Mouse (Mus musculus) liver, adult 2 months (tissue): ENCODE data around the gene Meis1. TPM values are rescaled to one million over a fixed set of nuclear protein-coding genes. Genes with fewer than 3 reads are reported as not detected.

ENCODE experiments used
- DNase-seq: peaks from one replicate; pipeline ENCODE4 v3.0.0-alpha.2; 2011; ENCODE audit warnings: low read depth, low spot score; ENCODE audit errors: extremely low read depth
- H3K27ac ChIP-seq: fragments of 200-500 bp; replicated peaks from 2 replicates; pipeline ENCODE4 v1.5.1; 2012; ENCODE audit warnings: low read depth, mild to moderate bottlenecking, control low read depth, inconsistent platforms, low read length; ENCODE audit not compliant: insufficient read depth
- H3K27me3 ChIP-seq: fragments of 200-500 bp; 2 replicates; pipeline ENCODE4 v1.6.1; 2012; ENCODE audit warnings: mild to moderate bottlenecking, moderate library complexity, low read length, inconsistent platforms; ENCODE audit not compliant: control insufficient read depth, insufficient read depth
- H3K36me3 ChIP-seq: fragments of 200-500 bp; 2 replicates; pipeline ENCODE4 v1.6.1; 2012; ENCODE audit warnings: low read length, inconsistent platforms; ENCODE audit not compliant: control insufficient read depth, insufficient read depth
- H3K4me1 ChIP-seq: fragments of 200-500 bp; 2 replicates; pipeline ENCODE4 v1.6.1; 2011; ENCODE audit warnings: low read length; ENCODE audit not compliant: control insufficient read depth, insufficient read depth
- H3K4me3 ChIP-seq: fragments of 200-500 bp; 2 replicates; pipeline ENCODE4 v1.5.1; 2011; ENCODE audit warnings: low read depth, mild to moderate bottlenecking, control low read depth, low read length, moderate library complexity; ENCODE audit not compliant: insufficient read depth
- H3K79me2 ChIP-seq: fragments of 200-500 bp; 2 replicates; pipeline ENCODE4 v1.6.1; 2012; ENCODE audit warnings: inconsistent platforms, mild to moderate bottlenecking, low read length, moderate library complexity; ENCODE audit not compliant: control insufficient read depth, insufficient read depth
- H3K9ac ChIP-seq: fragments of 200-500 bp; 2 replicates; pipeline ENCODE4 v1.6.1; 2012; ENCODE audit warnings: low read depth, mild to moderate bottlenecking, control low read depth, inconsistent platforms, low read length
- CTCF ChIP-seq: fragments of 200-500 bp; IDR thresholded peaks from 2 replicates; pipeline ENCODE4 v1.5.1; 2011; ENCODE audit warnings: low read depth, low read length, control low read depth
- POLR2A ChIP-seq: fragments of 200-500 bp; IDR thresholded peaks from 2 replicates; pipeline ENCODE4 v1.6.1; 2011; ENCODE audit warnings: low read length, control low read depth; ENCODE audit not compliant: insufficient read depth; ENCODE audit errors: extremely low read depth
- WGBS: fragments of 180-500 bp; shearing (Covaris S2); methylation state at CpG from one replicate; pipeline ENCODE4 v1.1.7; 2018; 5-methylcytosine and 5-hydroxymethylcytosine counted together
- polyA plus RNA-seq: library from polyadenylated mRNA; depleted of rRNA; stranded (reverse); fragments of >200 nt; gene quantifications from 2 replicates; pipeline ENCODE4 v1.2.3, GENCODE M21; 2012
- total RNA-seq: library from RNA; depleted of rRNA; stranded (reverse); fragments of >200 nt; gene quantifications from 2 replicates; pipeline ENCODE4 v1.2.3, GENCODE M21; 2014

The Meis1 gene
- total and polyA plus RNA-seq, 2 experiments: 2.5 to 6.1 TPM

- H3K4me3 ChIP-seq: no peak overlapping the region
- H3K4me1 ChIP-seq: peaks cover 2% of the 10 kb centered on the region; the same call in 1 of the 2 replicates
- DNase-seq: no peak
- no peaks in the 10 kb centered on the region; the same call in 1 of the 2 replicates for H3K79me2 ChIP-seq
- TF ChIP-seq CTCF: no peak
- TF ChIP-seq POLR2A: no peak
- no peaks in the 10 kb centered on the region for H3K36me3 ChIP-seq
- H3K9ac ChIP-seq: no peak overlapping the region
- H3K27me3 ChIP-seq: no peaks in the 10 kb centered on the region
- H3K27ac ChIP-seq: no peak overlapping the region
- WGBS: 97% methylated on average over 2 of the region's 2 CpGs
These were observed 63.9 kb downstream of the Meis1 start for GRCm38 (mm10) chr11:18954852-18955251.

- DNase-seq: no peak
- H3K27ac ChIP-seq: no peak overlapping the region
- no peak for TF ChIP-seq POLR2A
- no peaks in the 10 kb centered on the region for H3K27me3 ChIP-seq
- no peaks in the 10 kb centered on the region; the same call in 1 of the 2 replicates for H3K79me2 ChIP-seq
- H3K4me1 ChIP-seq: peaks cover 2% of the 10 kb centered on the region; the same call in 1 of the 2 replicates
- no peak overlapping the region for H3K9ac ChIP-seq
- H3K4me3 ChIP-seq: no peak overlapping the region
- H3K36me3 ChIP-seq: no peaks in the 10 kb centered on the region
- WGBS: 94% methylated on average over 7 of the region's 7 CpGs
These were observed 64.9 kb downstream of the Meis1 start for GRCm38 (mm10) chr11:18953892-18954291.

GRCm38 (mm10) chr11:18948600-18949295 is 70.0 kb downstream of the Meis1 start:
- DNase-seq: no peak
- 92% methylated on average over 13 of the region's 13 CpGs for WGBS
- Histone ChIP-seq H3K27me3 (no peaks in the 10 kb centered on the region), H3K4me1 (no peaks in the 10 kb centered on the region), H3K9ac (no peak overlapping the region), H3K27ac (no peak overlapping the region), H3K36me3 (no peaks in the 10 kb centered on the region), H3K79me2 (peaks cover 4% of the 10 kb centered on the region; the same call in 1 of the 2 replicates), H3K4me3 (no peak overlapping the region)
- no peak for TF ChIP-seq POLR2A
- no peak for TF ChIP-seq CTCF

- WGBS: 84% methylated on average over 3 of the region's 3 CpGs
- Histone ChIP-seq H3K36me3 (no peaks in the 10 kb centered on the region), H3K9ac (no peak overlapping the region), H3K79me2 (peaks cover 4% of the 10 kb centered on the region; the same call in 1 of the 2 replicates), H3K4me3 (no peak overlapping the region), H3K27ac (no peak overlapping the region), H3K27me3 (no peaks in the 10 kb centered on the region), H3K4me1 (no peaks in the 10 kb centered on the region)
- TF ChIP-seq POLR2A (no peak), CTCF (no peak)
- no peak for DNase-seq
These were observed 71.4 kb downstream of the Meis1 start for GRCm38 (mm10) chr11:18947434-18947833.

- WGBS: 84% methylated on average over 3 of the region's 3 CpGs
- H3K79me2 ChIP-seq: peaks cover 4% of the 10 kb centered on the region; the same call in 1 of the 2 replicates
- no peaks in the 10 kb centered on the region for H3K4me1 ChIP-seq
- H3K36me3 ChIP-seq: no peaks in the 10 kb centered on the region
- DNase-seq: no peak
- H3K9ac ChIP-seq: no peak overlapping the region
- no peak overlapping the region for H3K4me3 ChIP-seq
- no peak overlapping the region for H3K27ac ChIP-seq
- no peaks in the 10 kb centered on the region for H3K27me3 ChIP-seq
- TF ChIP-seq POLR2A: no peak
- no peak for TF ChIP-seq CTCF
These were observed 73.0 kb downstream of the Meis1 start for GRCm38 (mm10) chr11:18945778-18946177.

- TF ChIP-seq POLR2A (no peak), CTCF (no peak)
- Histone ChIP-seq H3K9ac (no peak overlapping the region), H3K36me3 (no peaks in the 10 kb centered on the region), H3K4me3 (no peak overlapping the region), H3K79me2 (peaks cover 4% of the 10 kb centered on the region; the same call in 1 of the 2 replicates), H3K4me1 (no peaks in the 10 kb centered on the region), H3K27me3 (no peaks in the 10 kb centered on the region), H3K27ac (no peak overlapping the region)
- DNase-seq: no peak
- 91% methylated on average over 14 of the region's 14 CpGs for WGBS
These were observed 73.7 kb downstream of the Meis1 start for GRCm38 (mm10) chr11:18944972-18945625.
